Mouse (Mus musculus) mesoderm, embryonic 11.5 days (tissue): ENCODE measurements around the gene Nf1.
"Not testable (repeated sequence)": the region's sequence is repeated elsewhere in the genome, so short reads cannot be mapped to it uniquely, and the experiment has no call there.

Source experiments
- DNase-seq: peaks from one replicate; pipeline ENCODE4 v3.0.0-alpha.2; 2012; ENCODE audit warnings: low read depth, low spot score

The Nf1 gene

GRCm38 (mm10) chr11:79339234-79339807, at the start of gene Nf1:
Gene Nf1, plus strand, starts transcription at chr11:79339693.
- peak; percentile 98 for DNase-seq

GRCm38 (mm10) chr11:79290473-79290872, 49.0 kb upstream of the Nf1 start:
- DNase-seq: no peak

- DNase-seq: no peak
Observed at GRCm38 (mm10) chr11:79291651-79292050, 47.8 kb upstream of the Nf1 start.

- DNase-seq: no peak
Observed at GRCm38 (mm10) chr11:79292130-79292529, 47.4 kb upstream of the Nf1 start.

GRCm38 (mm10) chr11:79293025-79293424, 46.5 kb upstream of the Nf1 start:
- no peak for DNase-seq

GRCm38 (mm10) chr11:79293971-79294370, 45.5 kb upstream of the Nf1 start:
- DNase-seq: no peak

- DNase-seq: no peak
Observed at GRCm38 (mm10) chr11:79296167-79296566, 43.3 kb upstream of the Nf1 start.

GRCm38 (mm10) chr11:79296856-79297491, 42.5 kb upstream of the Nf1 start, which contains the start of gene Gm9964:
Gene Gm9964, minus strand, starts transcription at chr11:79296906.
- DNase-seq: no peak

GRCm38 (mm10) chr11:79299719-79300431, 39.6 kb upstream of the Nf1 start:
- no peak for DNase-seq

GRCm38 (mm10) chr11:79303109-79303508, 36.4 kb upstream of the Nf1 start:
- no peak for DNase-seq

- not testable (repeated sequence) for DNase-seq
Observed at GRCm38 (mm10) chr11:79304245-79304644, 35.2 kb upstream of the Nf1 start.

GRCm38 (mm10) chr11:79305697-79306340, 33.7 kb upstream of the Nf1 start:
- DNase-seq: no peak

- DNase-seq: peak; percentile 34
Observed at GRCm38 (mm10) chr11:79306510-79306909, 33.0 kb upstream of the Nf1 start.

GRCm38 (mm10) chr11:79306996-79307395, 32.5 kb upstream of the Nf1 start:
- peak; percentile 41 for DNase-seq

GRCm38 (mm10) chr11:79307560-79308200, 31.8 kb upstream of the Nf1 start:
- DNase-seq: no peak

GRCm38 (mm10) chr11:79310467-79310866, 29.0 kb upstream of the Nf1 start:
- DNase-seq: no peak

GRCm38 (mm10) chr11:79316807-79317345, 22.6 kb upstream of the Nf1 start:
- no peak for DNase-seq

- no peak for DNase-seq
Observed at GRCm38 (mm10) chr11:79319807-79320206, 19.7 kb upstream of the Nf1 start.

- no peak for DNase-seq
Observed at GRCm38 (mm10) chr11:79323985-79324685, 15.4 kb upstream of the Nf1 start.

- DNase-seq: no peak
Observed at GRCm38 (mm10) chr11:79325663-79326062, 13.8 kb upstream of the Nf1 start.

GRCm38 (mm10) chr11:79327106-79327505, 12.4 kb upstream of the Nf1 start:
- DNase-seq: no peak
